Mouse (Mus musculus): ENCODE results near the gene Bach2.

The Bach2 gene

DNA sequence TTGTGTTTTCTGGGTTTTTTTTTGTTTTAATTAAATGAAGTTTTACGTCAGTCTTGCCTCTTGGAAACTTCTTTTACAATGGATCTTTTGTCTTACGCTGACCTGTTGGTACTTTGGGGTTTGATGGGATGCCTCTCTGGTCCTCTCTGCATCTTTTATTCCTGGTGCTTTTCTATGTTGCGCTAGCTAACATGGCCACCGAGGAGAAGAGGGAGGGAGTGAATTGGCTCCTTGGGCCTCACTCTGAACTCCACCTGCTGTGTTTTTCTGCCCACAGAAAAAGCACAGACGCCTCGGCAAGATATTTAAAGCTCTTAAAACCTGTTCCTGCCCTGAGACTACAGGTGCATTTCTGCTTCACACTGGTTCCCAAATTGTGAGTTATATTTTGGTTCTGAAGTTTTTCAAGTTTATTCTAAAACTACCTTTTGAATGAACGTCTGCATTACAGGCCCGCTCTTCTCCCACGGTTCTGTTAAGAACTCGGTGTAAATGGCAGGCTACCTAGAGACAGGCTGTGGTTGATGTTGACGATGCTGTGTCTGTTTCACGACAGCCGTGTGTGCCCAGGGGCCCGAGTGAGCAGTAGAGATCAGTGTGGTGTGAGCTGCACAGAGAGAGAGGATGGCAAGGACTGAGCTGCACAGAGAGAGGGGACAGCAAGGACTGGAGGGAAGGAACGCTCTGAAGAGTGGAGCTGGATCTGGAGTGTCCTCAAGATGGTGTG, 13.5 kb downstream of the Bach2 start:
- no peak for DNase-seq

DNA sequence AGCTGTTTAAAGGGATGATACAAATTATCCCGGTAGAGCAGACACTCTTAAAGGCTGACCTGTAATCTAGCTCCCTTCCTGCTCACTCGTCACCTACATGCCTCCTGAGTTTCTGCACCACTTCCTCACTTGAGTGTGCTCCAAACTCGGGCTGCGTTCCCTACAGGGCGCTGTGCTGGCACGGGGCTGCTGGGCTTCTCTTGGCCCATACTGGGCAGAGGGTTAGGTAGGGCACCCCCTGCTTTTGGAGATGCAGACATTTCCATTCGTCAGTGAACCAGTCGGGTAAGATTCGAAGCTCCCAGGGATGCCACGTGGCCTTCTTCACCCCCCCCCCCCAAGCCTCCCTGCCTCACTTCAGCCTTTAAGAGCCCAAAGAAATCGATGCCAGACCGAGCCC, 19.1 kb downstream of the Bach2 start:
- no peak for DNase-seq

DNA sequence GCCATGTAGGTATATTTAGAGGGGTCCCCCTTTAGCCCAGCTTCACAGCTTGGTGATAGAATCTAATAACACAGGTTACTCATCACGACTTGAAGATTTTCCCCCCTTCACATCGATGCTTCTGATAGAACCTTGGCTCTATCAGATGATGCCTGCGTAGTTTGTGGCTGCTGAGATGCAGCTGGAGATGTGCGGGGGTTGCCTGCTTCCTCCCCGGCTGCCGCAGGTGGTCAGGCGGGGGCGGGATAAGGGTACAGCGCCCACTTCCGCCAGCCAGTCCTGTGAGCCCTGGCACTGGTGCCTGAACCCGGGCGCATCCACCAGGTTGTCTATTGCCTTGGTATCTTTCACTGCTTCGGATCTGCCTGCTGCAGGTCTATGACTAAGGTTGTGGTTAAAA, 19.5 kb downstream of the Bach2 start:
- no peak for DNase-seq

DNA sequence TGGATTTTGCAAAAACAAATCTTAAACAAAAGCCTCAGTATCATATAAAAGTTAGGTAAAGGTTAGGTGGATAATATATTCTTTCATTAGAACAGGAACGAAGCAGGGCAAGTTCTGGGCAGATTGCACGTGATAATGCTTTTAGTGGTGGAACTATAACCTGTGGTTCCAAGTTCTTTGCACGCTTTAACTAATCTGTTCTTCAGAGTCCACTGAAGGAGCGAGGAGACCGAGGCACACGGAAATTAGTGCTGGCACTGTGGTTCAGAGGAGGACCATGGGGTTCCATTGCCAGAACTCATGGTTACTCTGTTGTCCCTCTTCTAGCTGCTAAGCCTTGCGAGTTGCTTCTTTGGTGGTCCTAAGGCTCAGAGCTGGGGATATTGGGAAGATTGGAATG, 20.0 kb downstream of the Bach2 start:
- DNase-seq: no peak

DNA sequence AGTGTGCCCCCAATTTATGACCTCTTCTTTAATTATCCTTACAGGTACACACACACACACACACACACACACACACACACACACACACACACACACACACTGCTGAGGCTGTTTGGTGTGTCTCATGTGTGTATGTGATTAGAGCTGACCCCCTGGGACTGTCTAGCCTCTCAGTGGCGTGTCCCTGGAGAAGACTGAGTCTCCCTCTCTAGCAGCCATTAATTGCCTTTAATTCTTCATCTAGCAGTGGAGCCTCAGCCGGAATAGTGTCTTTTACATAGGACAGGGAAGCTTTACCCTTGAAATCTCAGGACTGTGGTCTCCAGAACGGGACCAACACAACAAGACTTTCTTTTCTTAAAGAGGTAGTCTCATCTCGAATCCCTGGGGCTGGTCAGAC, 22.3 kb downstream of the Bach2 start:
- DNase-seq: no peak

DNA sequence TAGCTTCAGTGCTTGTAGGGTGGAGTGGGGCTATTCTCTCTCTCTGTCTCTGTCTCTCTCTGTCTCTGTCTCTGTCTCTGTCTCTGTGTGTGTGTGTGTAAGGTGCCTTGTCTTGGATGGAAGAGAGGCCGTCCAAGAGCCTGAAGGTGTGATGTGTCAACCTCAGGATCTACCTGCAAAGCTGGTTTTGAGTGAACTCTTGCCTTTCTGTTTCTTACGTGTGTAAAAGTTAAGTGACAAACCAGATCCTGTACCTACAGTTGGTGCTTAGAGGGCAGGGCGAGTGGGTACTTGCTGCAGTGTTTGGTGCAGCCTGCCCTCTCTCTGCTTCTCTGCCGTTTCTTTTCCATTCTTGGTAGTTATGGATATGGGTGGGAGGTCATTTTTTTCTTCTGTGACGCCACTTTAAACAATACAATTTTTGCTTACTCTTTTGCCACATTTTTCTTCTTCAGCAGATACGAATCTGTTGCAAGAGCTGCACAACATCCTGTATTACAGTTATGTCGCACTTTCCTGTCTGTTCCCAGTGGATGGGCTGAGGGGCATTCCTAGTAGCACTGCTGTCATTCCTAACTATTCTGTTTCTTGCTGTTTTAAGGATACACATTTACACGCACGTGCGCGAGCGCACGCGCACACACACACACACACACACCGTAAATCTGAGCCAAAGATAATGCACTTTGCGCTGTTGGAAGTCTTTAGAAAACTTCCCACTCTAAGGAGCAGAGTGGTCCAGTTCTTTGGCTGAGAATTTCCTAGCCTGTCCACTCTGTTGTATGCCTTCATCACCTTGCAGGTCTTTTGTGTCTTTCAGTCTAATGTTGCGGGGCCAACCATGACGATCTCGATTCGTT, 24.5 kb downstream of the Bach2 start:
- no peak for DNase-seq

DNA sequence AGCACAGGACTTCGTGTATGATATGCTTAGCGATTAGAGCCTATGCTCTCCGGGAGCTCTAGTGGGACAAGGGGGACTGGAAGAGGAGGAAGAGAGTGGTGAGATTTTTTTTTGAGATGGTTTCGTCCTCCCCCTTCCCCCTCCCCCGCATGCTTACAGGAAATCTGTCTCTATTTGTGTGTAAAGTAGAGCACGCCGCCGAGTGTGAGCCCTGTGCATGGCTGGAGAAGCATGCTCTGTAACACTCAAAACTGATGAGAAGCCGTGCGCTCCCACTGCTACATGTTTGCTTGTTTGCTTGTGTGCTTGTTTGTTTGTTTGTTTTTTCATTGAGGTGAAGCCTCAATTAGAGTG, 25.1 kb downstream of the Bach2 start:
- DNase-seq: no peak

DNA sequence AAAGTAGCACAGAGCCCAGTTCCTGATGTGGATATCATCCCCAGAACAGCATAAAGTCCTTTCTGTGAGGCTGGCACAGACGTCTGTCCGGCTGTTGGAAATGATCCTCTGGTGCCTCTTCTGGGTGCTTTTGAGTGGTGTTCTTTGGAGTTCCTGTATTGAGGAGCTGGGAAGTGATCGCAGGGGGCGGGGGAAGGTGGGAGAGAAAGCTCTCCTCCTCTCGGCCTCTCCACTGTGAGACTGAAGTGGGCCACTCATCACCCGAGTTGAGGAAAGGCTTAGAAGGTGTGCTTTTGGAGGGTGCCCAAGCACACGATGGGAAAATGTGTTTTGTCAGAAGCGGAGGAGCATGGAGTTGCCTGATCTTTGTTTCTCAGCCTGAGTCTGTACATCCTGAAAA, 26.3 kb downstream of the Bach2 start:
- no peak for DNase-seq

DNA sequence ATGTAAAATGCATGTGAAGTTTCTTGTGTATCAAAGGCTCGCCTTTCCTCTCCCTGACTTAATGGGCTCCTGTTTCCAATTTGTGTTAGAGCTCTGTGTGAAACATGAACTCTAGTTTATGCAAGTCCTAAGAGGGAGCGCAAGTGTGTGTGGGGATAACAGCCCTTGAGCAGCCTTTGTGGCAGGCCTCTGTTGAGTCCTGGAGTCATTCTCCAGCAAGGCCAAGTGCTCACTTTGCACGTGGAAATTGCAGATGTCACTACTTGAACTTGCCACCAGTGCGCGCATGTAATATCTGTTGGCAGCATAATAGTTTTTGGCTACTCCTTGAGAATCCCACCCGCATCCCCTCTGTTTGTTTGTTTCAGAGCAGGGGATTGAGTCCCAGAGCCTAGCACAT, 28.1 kb downstream of the Bach2 start:
- no peak for DNase-seq

DNA sequence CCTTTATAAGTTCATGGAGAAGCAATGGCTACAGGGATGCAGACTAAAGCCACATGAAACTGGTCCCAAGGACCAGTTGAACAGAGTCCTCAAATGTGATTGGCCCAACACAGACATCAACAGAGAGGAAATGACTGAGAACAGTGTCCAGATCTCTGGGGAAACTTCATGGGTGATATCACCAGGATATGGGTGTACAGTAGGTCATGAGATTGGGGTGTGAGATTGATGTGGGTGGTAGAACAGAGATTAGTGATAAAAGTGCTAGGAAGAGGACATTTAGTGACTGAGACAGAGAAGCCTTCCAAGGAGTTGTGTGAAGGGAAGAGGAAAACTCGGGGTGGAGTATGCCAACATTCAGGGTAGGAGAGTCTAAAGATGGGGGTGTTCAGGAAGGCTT, 29.4 kb downstream of the Bach2 start:
- DNase-seq: no peak

DNA sequence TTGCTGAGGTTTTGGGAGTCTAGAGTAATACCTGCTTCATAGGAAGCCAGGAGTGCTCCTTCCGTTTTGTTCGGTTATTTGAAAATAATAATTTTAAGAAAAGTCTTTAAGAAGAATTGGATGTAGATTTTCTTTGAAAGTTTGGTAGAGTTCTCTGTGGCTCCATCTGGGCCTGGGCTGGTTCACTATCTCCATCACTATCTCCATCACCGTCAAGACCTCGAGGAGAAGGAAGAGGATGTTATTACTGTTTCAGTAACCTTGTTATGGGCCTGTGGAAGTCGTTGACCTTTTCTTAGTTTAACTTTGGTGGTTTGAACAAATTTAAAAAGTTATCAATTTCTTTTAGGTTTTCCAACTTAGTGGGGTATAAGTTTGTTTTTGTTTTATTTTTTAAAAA, 33.8 kb downstream of the Bach2 start:
- no peak for DNase-seq

DNA sequence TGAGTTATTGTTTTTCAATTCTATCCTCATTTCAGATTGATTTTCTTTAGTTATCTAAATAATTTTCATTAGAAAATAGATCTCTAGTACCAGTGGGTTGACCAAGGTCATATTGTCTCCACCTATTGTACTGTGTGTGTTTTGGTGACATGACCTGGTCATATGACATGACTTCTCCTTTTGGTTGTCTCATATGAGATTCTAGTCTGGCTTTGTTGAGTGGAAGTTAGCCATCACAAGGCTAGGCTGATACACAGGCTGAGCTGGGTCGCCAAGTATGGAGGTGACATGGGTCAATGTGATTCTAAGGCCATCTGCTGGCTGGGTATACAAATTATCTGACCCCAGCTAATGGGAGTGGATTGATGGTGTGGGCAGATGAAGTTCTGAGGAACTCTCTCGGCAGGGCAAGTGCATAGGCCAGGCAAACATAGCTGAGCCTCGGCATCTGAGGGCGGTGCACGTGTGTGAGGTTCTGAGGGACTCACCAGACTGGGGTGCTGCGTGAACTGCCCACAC, 36.2 kb downstream of the Bach2 start:
- DNase-seq: no peak

DNA sequence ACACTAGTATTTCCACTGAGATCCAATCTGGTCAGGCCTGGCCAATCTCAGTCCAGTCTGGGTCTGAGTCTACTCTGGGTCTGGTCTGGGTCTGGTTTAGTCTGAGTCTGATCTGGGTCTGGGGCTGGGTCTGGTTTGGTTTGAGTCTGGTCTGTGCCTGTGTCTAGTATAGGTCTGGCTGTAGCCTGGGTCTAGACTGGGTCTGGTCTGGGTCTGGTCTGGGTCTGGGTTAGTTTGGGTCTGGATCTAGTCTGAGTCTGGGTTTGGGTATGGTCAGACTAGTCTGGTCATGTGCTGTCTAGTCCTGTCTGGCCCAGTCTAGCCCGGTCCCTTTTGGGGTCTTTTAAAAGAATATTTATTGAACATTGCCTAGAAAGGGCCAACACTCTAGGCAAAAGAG, 41.2 kb downstream of the Bach2 start:
- DNase-seq: no peak

DNA sequence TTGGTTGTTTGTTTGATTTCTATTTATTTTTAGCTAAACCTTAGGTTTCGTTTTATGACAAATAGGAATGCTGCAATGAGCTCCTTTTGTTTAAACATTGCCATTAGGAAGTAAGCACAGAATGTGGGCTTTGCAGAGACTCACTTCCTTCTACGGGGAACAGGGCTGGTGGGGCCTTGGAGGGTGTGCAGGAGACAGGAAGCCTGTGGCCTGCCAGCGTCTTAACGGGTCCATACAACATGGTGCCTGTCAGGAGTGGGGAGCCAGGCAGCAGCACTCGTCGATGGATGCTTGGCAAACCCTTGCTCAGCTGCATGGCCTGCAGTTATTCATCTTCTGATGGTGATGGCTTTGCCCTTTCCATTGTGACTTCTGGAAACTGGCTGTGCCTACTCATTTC, 41.8 kb downstream of the Bach2 start:
- DNase-seq: no peak

DNA sequence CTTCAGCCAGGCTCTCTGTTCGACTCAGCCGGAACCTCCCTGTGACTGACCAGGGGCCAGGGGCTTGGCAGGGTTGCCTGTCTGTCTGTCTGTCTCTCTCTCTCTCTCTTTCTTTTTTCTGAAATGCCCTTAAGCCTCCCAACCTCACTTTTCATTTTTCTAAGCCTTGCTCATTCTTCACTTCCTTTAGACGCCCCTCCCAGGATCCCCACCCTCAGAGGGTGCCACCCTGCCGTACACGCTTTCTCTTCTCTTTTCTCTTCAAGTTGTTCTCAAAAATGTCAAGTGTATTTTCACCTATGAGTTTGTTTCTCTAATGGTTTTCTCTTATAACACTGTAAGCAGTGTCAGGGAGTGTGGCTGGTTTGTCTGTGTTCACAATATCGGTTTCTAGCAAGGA, 42.7 kb downstream of the Bach2 start:
- no peak for DNase-seq

DNA sequence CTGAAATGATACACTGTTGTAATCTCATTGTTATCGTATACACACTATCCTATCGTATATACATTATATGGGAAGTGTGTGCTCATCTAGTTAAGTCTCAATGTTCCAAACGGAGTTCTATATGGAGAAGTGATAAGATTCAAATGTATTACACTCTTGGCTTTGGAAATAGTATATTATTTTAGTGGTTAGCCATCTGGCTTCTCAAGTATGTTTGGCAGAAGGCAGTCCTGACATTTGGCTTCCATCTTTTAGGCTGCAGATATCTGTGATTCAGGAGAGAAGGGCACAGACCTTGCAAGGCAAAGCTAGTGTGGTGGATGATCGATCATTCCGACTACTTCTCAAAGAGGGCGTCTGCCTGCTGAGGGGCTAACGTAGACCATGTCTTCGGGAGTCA, 47.8 kb downstream of the Bach2 start:
- no peak for DNase-seq

DNA sequence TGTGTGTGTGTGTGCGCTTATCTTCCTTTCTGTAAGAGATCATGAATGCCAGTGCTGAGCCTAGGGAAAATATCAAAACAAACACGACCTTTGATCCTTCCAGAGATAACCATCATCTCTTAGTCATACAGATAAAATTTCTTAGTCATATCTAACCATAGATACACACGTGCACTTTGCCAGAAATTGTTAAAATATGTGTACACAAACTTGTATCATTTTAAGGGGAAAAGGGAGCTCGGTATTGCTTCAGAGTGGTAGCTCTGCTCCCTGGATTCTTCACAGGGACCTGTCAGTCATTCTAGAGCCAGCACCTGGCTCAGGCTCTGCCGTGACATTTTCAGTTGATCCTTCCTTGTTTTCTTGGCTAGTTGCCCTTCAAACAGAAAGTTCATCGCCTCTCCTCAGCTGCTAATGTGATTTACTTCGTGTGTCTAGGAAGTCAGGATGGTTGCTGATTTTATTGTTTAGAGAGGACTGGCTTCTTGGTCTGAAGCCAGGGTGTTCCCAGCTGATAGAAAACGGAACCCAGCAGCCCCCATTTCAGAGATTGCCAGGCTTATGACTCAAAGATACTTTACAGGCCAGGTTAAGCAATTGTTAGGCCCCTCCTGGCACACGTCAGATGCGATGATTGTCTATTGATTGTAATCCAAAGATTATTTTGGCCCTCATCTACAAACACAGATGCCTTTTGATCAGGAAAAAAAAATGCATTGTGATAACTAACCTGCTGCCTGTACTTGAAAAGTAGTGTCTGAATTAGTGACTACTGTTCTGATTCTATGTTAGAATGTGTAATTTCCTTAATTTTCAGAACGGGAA, 49.6 kb downstream of the Bach2 start:
- DNase-seq: peak; percentile 76

DNA sequence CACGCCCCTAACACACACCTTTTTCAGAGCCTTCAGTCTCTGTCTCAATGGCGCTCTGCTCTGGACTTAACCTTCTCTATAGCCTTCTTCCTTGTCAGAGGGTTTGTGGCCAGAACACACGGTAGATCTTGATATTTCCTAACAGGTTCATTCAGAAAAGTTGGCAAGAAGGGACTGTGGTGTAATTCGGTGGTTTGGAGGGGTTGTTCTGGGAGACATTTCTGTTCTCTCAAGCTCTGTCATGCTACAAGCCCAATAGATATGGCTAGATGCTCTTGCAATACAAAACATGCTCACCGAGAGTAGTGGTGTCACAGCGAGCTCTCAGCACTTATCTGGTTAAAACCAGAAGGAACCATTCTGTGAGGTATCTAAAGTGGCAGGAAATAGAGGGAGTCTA, 51.2 kb downstream of the Bach2 start:
- no peak for DNase-seq

DNA sequence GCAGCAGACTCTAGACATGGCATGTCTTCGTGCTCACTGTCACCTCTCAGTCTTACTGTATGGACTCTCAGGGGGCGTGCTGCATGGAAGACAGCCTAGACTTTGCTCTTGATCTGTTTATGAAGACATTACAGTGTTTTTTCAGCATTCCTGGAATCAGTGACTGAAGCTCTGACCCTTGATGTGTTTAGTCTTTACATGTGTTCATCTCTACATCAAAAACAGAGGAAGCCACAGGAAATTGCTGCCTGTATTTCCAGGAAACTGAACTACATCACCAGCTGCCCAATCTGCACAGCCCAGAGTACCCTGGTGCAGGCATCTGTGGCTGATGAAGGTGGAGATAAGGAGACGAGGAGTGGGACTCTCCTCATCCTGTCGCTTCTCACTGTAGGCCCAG, 52.8 kb downstream of the Bach2 start:
- DNase-seq: no peak

DNA sequence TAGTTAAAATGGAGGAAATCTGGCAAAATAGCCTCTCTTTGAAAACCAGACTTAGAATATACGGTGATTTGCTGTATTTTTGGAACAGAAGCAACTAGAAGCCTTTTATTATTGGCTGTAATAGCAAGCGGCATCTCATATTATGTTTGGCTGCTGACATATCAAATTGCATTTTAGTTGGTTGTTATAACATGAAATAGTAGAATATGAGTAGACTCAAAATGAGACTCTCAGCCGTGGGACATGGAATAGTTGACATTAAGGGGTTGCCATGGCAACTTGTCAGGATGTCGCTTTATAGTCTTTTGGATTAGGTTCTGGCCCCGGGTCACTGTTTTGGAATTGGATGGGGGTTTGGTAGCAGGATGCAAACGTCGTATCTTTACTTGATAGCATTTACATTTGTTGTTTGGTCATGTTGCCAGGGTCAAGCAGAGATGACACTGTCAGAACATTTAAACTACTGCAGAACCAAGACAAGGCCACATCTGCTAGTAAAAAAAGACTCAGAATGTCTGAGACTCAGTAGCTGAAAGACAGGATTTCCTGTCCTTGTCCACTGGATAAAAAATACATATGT, 55.2 kb downstream of the Bach2 start:
- DNase-seq: no peak

DNA sequence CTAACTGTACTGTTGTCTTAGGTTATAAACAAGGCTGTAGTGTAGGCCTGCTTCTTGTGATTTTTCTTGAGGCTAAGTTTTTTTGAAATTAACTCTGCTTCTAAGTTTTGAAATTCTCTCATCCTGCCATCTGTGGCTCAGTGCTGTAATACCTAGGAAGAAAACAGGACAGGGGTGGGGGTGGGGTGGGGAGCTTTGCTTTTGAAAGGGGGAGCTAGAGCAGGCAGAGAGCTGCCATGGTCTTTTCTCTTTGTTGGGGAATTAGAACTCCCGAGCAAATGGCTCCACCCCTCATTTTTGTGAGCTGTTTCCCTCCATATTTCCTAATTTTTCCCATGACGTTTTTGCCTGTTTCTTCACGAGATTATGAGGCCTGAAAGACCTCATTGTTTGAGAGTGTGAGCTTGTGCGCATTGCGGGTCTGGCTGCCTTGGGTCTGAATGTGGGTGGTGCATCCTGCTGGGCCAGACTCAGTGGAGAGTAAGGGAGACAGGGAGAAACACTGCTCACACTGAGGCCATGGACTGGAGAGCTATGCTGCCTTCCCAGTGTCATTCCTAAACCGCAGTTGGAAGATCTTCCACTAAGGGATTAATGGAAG, 58.6 kb downstream of the Bach2 start:
- DNase-seq: no peak

DNA sequence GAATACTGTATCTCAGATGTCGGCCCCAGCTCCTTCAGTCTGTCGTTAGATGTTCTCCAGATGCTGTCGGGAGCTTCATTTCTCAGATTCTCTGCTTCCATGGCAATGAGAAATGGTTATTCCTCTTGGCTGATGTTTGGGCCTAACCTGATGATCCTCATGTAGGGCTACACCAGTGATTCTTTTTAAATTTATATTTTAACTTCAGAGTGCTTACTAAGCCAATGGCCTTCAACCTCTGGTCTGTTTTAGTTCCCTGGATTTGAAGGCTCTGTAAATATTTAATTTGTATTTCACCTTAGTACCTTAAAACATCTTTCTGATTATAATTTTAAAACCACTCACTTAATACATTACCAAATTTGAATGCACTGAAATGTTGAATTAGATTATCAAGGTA, 60.6 kb downstream of the Bach2 start:
- no peak for DNase-seq

DNA sequence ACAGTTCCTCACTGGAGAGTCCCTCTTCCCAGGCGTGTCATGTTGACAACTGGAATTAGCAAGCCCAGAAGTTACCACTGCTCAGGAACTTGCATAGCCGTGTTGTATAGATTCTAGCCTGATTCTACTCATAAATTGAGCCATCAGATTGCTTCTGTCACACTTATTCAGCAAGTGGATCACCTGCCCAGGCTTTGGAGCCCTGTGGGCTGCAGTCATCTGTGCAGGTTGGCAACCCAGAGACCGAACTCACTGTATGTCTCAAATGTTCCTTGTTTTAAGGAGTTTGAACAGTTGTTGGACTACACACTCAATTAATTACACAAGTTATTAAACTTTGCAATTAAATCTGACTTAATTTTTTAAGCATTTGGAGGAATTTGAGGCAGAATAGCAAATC, 61.4 kb downstream of the Bach2 start:
- DNase-seq: no peak
